Mouse (Mus musculus) ES-E14 (cell line): ENCODE results near the gene Spata32.

Experiments
- HCFC1 ChIP-seq: IDR thresholded peaks from 2 replicates; pipeline ENCODE4 v1.6.1; 2012; ENCODE audit warnings: low read length, inconsistent platforms, borderline replicate concordance; ENCODE audit not compliant: insufficient read depth
- MAFK ChIP-seq: IDR thresholded peaks from 2 replicates; pipeline ENCODE4 v1.6.1; 2014; ENCODE audit warnings: mild to moderate bottlenecking, low read depth, low read length, inconsistent platforms; ENCODE audit not compliant: insufficient read depth
- ZC3H11A ChIP-seq: IDR thresholded peaks from 2 replicates; pipeline ENCODE4 v1.6.1; 2012; ENCODE audit warnings: low read depth, mild to moderate bottlenecking, inconsistent platforms, low read length, borderline replicate concordance
- ZNF384 ChIP-seq: IDR thresholded peaks from 2 replicates; pipeline ENCODE4 v1.6.1; 2012; ENCODE audit warnings: low read depth, low read length, inconsistent platforms

GRCm38 (mm10) chr11:103231367-103231766, 13.1 kb upstream of the Spata32 start:
- TF ChIP-seq HCFC1 (no peak), MAFK (no peak), ZC3H11A (no peak), ZNF384 (no peak)
